Mouse (Mus musculus) midbrain, postnatal 0 days (tissue): ENCODE results near the gene Sucla2. TPM values are rescaled to one million over a fixed set of nuclear protein-coding genes. Genes with fewer than 3 reads are reported as not detected.

Source experiments
- ATAC-seq: fragments of 200-750 bp; cut with Nextera tagmentation; 2 replicates; pipeline ENCODE4 v1.8.0; 2017; ENCODE audit warnings: moderate number of reproducible peaks, mild to moderate bottlenecking, moderate TSS enrichment, moderate library complexity; ENCODE audit not compliant: low FRiP score
- DNase-seq: peaks from one replicate; pipeline ENCODE4 v3.0.0-alpha.2; 2015; ENCODE audit warnings: low spot score
- H3K27ac ChIP-seq: fragments of 300-500 bp; sonication (generic); 2 replicates; pipeline ENCODE4 v1.5.1; 2014; ENCODE audit warnings: low read depth, mild to moderate bottlenecking, low read length, mixed read lengths
- H3K27me3 ChIP-seq: fragments of 300-500 bp; sonication (generic); 2 replicates; pipeline ENCODE4 v1.6.1; 2014; ENCODE audit warnings: low read length, control low read depth, mixed read lengths; ENCODE audit not compliant: insufficient read depth
- H3K36me3 ChIP-seq: fragments of 300-500 bp; sonication (generic); 2 replicates; pipeline ENCODE4 v1.6.1; 2014; ENCODE audit warnings: low read length, control low read depth, mixed read lengths; ENCODE audit not compliant: insufficient read depth
- H3K4me1 ChIP-seq: fragments of 300-500 bp; sonication (generic); 2 replicates; pipeline ENCODE4 v1.6.1; 2014; ENCODE audit warnings: mild to moderate bottlenecking, control low read depth, antibody characterized with exemption, low read length, mixed read lengths; ENCODE audit not compliant: insufficient read depth
- H3K4me2 ChIP-seq: fragments of 300-500 bp; sonication (generic); 2 replicates; pipeline ENCODE4 v1.6.1; 2014; ENCODE audit warnings: low read depth, mild to moderate bottlenecking, low read length, mixed read lengths; ENCODE audit not compliant: poor library complexity, severe bottlenecking
- H3K4me3 ChIP-seq: fragments of 300-500 bp; sonication (generic); 2 replicates; pipeline ENCODE4 v1.5.1; 2014; ENCODE audit warnings: low read depth, mild to moderate bottlenecking, low read length, moderate library complexity
- H3K9ac ChIP-seq: fragments of 300-500 bp; sonication (generic); replicated peaks from 2 replicates; pipeline ENCODE4 v1.6.1; 2014; ENCODE audit warnings: mild to moderate bottlenecking, low read length, moderate library complexity, mixed read lengths; ENCODE audit not compliant: poor library complexity, severe bottlenecking
- H3K9me3 ChIP-seq: fragments of 300-500 bp; sonication (generic); 2 replicates; pipeline ENCODE4 v1.6.1; 2016; ENCODE audit warnings: low read length, control low read depth
- CTCF ChIP-seq: IDR thresholded peaks from 2 replicates; pipeline ENCODE4 v1.5.1; 2016; ENCODE audit warnings: antibody characterized with exemption, mild to moderate bottlenecking
- WGBS: fragments of 180-500 bp; shearing (Covaris S2); extraction: QIAGEN DNeasy Blood & Tissue Kit; methylation state at CpG from one replicate; pipeline ENCODE4 v1.1.7; 2014; 5-methylcytosine and 5-hydroxymethylcytosine counted together
- polyA plus RNA-seq: library from polyadenylated mRNA; unstranded; fragments of >200 nt; fragmentation: Nextera tagmentation; extraction: Ambion mirVana; gene quantifications from 2 replicates; pipeline ENCODE4 v1.2.1, GENCODE M21; 2015
- total RNA-seq: library from RNA; depleted of rRNA; stranded (reverse); fragments of >200 nt; gene quantifications from 2 replicates; pipeline ENCODE4 v1.2.3, GENCODE M21; 2014

Gene Sucla2
- total and polyA plus RNA-seq, 2 experiments from 2014 or later = 70.5 to 150 TPM

DNA sequence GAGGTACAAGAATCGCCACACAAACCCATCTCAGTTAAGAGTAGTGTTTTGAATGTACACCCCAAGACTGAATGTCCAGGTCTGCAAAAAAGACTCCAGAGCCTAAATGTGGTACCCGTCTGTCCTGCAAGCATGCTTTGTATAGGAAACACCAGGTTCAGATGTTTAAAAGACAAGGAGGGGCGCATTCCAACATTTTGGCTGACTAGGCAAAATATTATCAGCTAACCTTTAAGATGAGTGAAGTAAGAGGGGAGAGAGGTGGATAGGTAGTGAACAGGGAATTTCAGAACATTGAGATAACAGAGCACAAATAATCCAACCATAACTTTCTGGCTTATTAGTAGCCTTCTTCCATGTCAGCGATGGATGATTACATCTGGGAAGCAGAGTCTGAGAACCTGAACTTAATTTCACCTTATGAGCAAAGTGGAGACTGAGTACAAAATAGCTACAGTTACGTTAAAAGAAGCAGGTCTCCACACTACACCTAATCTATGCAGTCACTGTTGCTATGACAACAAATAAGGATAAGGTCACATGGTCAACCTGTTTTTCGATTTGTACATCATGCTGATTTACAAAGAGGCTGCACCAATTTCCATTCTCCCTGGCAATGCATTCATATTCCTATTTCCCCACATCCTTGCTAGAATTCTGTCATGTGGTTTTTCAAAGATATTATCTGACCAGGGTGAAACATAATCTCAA is 8.8 kb downstream of the Sucla2 start:
- Histone ChIP-seq H3K4me3 (no peak overlapping the region), H3K27me3 (no peaks in the 10 kb centered on the region), H3K4me1 (no peaks in the 10 kb centered on the region), H3K9me3 (no peaks in the 10 kb centered on the region), H3K27ac (no peak overlapping the region), H3K9ac (no peak overlapping the region), H3K36me3 (no peaks in the 10 kb centered on the region), H3K4me2 (no peak overlapping the region)
- DNase-seq (peak; percentile 21), ATAC-seq (no peak)
- no peak for TF ChIP-seq CTCF
- 63% methylated on average over 6 of the region's 6 CpGs for WGBS

GRCm38 (mm10) chr14:73535641-73536040 is 10.5 kb downstream of the Sucla2 start:
- 87% methylated on average over 2 of the region's 2 CpGs for WGBS
- Histone ChIP-seq H3K4me2 (no peak overlapping the region), H3K9me3 (no peaks in the 10 kb centered on the region), H3K4me3 (no peak overlapping the region), H3K9ac (no peak overlapping the region), H3K4me1 (no peaks in the 10 kb centered on the region), H3K27me3 (no peaks in the 10 kb centered on the region), H3K27ac (no peak overlapping the region), H3K36me3 (no peaks in the 10 kb centered on the region)
- ATAC-seq = no peak
- no peak for TF ChIP-seq CTCF
- no peak for DNase-seq

GRCm38 (mm10) chr14:73543781-73544180 is 18.7 kb downstream of the Sucla2 start:
- 46% methylated on average over 6 of the region's 6 CpGs for WGBS
- Histone ChIP-seq H3K9me3 (no peaks in the 10 kb centered on the region), H3K4me3 (no peak overlapping the region), H3K27ac (no peak overlapping the region), H3K36me3 (no peaks in the 10 kb centered on the region), H3K4me2 (no peak overlapping the region), H3K27me3 (no peaks in the 10 kb centered on the region), H3K4me1 (no peaks in the 10 kb centered on the region), H3K9ac (no peak overlapping the region)
- no peak for TF ChIP-seq CTCF
- DNase-seq (no peak), ATAC-seq (no peak)

DNA sequence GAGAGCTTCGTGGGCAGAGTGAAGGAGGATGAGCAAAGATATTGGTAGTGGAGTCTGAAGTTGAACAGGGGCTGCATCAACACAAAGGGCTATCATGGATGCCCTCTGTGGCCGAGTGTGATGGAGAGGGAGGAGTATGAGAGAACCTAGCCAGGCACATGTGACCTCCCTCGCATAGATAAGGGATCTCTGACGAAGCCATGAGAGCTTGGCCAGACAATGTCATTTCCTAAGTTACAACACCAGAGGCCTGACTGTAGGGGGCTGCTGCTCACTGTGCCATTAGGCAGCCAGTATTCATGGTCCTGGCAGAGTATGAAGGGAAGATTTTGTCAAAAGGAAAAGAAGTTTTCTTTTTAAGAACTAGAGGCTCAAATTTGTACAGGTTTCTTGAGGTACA is 21.9 kb downstream of the Sucla2 start:
- Histone ChIP-seq H3K9ac (no peak overlapping the region), H3K4me1 (peaks cover under 1% of the 10 kb centered on the region; the same call in 1 of the 2 replicates), H3K4me3 (no peak overlapping the region), H3K27ac (no peak overlapping the region), H3K4me2 (no peak overlapping the region), H3K36me3 (no peaks in the 10 kb centered on the region), H3K27me3 (no peaks in the 10 kb centered on the region), H3K9me3 (no peaks in the 10 kb centered on the region)
- 65% methylated on average over 4 of the region's 4 CpGs for WGBS
- TF ChIP-seq CTCF = no peak
- DNase-seq (no peak), ATAC-seq (no peak)

DNA sequence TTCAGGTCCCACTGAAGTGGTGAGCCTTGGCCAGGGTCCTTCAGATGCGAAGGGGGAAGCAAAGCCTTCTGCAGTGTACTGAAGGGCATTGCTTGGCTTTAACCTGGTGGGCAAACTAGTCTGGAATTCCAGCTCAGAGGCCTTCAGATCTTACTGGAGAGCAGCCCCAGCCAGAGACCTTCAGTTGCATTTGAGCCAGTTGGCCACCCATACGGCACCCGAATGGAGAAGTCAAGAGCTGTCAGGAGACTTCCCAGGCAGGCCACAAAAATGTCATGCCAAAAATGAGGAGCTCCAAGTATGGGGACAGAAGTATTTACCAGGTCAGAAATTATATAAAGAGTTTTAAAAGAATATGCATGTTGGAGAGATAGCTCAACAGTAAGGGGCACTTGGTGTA is 22.9 kb downstream of the Sucla2 start, which contains the start of gene Nudt15:
TSS of gene Nudt15 (minus strand) at position 192 of the 400 bp plus-strand sequence.
- Histone ChIP-seq H3K27me3 (no peaks in the 10 kb centered on the region), H3K4me1 (peaks cover 3% of the 10 kb centered on the region; the same call in 1 of the 2 replicates), H3K9me3 (no peaks in the 10 kb centered on the region), H3K9ac (no peak within 1 kb of the TSS), H3K4me2 (no peak within 1 kb of the TSS), H3K27ac (no peak within 1 kb of the TSS), H3K36me3 (no peaks in the 10 kb centered on the region), H3K4me3 (no peak within 1 kb of the TSS)
- no peak for TF ChIP-seq CTCF
- WGBS = 94% methylated on average over 3 of the region's 3 CpGs
- no peak for ATAC-seq
- DNase-seq = no peak

- H3K4me2 ChIP-seq = no peak overlapping the region
- ATAC-seq (no peak), DNase-seq (no peak)
- H3K27me3 ChIP-seq = no peaks in the 10 kb centered on the region
- H3K9ac ChIP-seq = no peak overlapping the region
- no peak for TF ChIP-seq CTCF
- no peaks in the 10 kb centered on the region for H3K36me3 ChIP-seq
- WGBS = 42% methylated on average over 3 of the region's 3 CpGs
- no peak overlapping the region for H3K4me3 ChIP-seq
- no peaks in the 10 kb centered on the region for H3K9me3 ChIP-seq
- peaks cover 3% of the 10 kb centered on the region; the same call in 1 of the 2 replicates for H3K4me1 ChIP-seq
- no peak overlapping the region for H3K27ac ChIP-seq
Observed at GRCm38 (mm10) chr14:73550291-73550690, 25.2 kb downstream of the Sucla2 start.
